Mouse (Mus musculus): ENCODE data around the gene Calm4. TPM values are rescaled to one million over a fixed set of nuclear protein-coding genes. Genes with fewer than 3 reads are reported as not detected.

Calm4 gene
- polyA plus RNA-seq, 1 experiment = 1.5 TPM

DNA sequence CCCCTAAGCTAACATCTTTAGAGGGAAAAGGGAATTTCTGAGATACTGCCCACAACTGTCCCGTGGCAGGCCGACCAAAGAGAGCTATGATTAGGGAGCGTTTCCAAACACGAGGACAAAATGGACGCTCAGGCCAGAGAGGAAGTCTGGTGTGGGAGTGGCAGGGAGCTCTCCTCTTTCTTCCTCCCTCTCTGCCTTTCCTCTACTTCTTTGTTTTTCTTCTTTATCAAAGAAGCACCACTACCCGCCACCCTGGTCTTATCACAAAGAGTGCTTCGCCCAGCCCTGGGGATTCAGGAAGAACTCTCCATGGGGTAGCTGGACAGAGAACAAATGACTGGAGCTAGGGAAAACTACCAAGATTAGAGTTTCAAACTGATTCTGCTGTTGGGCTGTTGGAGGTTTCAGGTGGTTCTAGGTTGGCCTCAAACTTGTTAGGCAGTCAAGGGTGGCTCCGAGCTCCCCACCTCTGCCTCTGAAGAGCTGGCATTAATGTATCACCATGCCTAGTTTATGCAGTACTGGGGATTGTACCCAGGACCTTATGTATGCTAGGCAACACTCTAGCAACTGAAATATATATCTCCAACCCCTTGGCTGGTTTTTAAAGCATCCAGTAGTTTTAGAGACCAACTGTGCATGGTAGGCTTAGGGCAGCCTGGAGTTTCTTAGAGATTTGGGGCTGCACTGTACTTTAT lies 28.9 kb downstream of the Calm4 start:
- no peak for TF ChIP-seq CTCF (IDR thresholded peaks at IDR 0.05; ENCODE audit: borderline replicate concordance, control insufficient read depth, extremely low read depth, insufficient read depth, low read length, poor library complexity)
- TF ChIP-seq POLR2A (IDR thresholded peaks at IDR 0.05; ENCODE audit: control insufficient read depth, extremely low read depth, insufficient read depth, low read length, poor library complexity) = no peak
- Histone ChIP-seq H3K36me3 (ENCODE audit: control insufficient read depth, insufficient read depth, low read length) (no peaks in the 10 kb centered on the region), H3K27ac (ENCODE audit: control insufficient read depth, insufficient read depth, low read length) (no peak overlapping the region), H3K27me3 (ENCODE audit: control insufficient read depth, insufficient read depth, low read length) (no peaks in the 10 kb centered on the region), H3K4me1 (replicated peaks; ENCODE audit: control insufficient read depth, insufficient read depth, low read length) (no peaks in the 10 kb centered on the region), H3K4me3 (ENCODE audit: control insufficient read depth, insufficient read depth, low read length) (no peak overlapping the region)
- DNase-seq = no peak
- WGBS = 85% methylated on average over 8 of the region's 8 CpGs

DNA sequence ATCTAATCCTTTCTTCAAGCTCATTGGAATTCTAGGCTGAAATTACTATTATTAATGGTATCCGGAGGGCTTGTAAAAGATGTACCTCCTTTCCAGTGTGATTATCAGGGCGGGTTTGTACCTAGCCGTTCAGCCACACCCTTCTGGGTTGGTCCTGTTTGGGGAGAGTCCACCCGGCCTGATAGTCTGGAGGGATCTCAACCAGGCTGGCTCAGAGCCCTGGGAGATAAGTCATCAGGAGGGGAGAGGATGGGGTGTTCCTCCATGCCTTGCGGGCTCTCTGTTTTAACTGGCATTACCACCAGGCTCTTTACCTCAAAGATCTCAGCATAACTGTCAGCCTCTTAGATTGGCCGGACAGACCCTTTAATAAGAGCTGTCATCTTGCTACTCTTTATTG lies 29.6 kb downstream of the Calm4 start:
- no peaks in the 10 kb centered on the region for H3K27me3 ChIP-seq (ENCODE audit: control insufficient read depth, insufficient read depth, low read length)
- no peaks in the 10 kb centered on the region for H3K36me3 ChIP-seq (ENCODE audit: control insufficient read depth, insufficient read depth, low read length)
- H3K4me1 ChIP-seq (replicated peaks; ENCODE audit: control insufficient read depth, insufficient read depth, low read length) = no peaks in the 10 kb centered on the region
- TF ChIP-seq CTCF (IDR thresholded peaks at IDR 0.05; ENCODE audit: borderline replicate concordance, control insufficient read depth, extremely low read depth, insufficient read depth, low read length, poor library complexity) = no peak
- TF ChIP-seq POLR2A (IDR thresholded peaks at IDR 0.05; ENCODE audit: control insufficient read depth, extremely low read depth, insufficient read depth, low read length, poor library complexity) = no peak
- no peak overlapping the region for H3K4me3 ChIP-seq (ENCODE audit: control insufficient read depth, insufficient read depth, low read length)
- no peak overlapping the region for H3K27ac ChIP-seq (ENCODE audit: control insufficient read depth, insufficient read depth, low read length)
- 96% methylated on average over 6 of the region's 6 CpGs for WGBS
- DNase-seq = no peak

DNA sequence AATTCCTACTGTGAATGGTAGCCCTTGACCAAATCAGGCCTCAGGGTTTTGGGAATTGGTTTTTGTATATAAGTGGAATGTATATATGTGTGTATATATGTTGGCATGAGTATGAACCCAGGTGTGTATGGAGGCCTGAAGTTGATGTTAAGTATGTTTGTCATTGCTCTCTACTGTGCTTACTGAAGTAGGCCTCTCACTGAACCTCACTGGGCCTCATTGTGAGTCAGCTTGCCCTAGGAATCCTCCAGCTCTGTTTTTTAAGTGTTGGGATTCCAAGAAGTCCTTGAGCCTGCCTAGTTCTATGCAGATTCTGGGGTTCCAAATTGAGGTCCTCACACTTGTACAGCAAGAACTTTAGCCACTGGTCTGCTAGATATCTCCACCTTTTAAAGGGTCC lies 32.3 kb downstream of the Calm4 start:
- Histone ChIP-seq H3K27me3 (ENCODE audit: control insufficient read depth, insufficient read depth, low read length) (no peaks in the 10 kb centered on the region), H3K27ac (ENCODE audit: control insufficient read depth, insufficient read depth, low read length) (no peak overlapping the region), H3K36me3 (ENCODE audit: control insufficient read depth, insufficient read depth, low read length) (no peaks in the 10 kb centered on the region), H3K4me3 (ENCODE audit: control insufficient read depth, insufficient read depth, low read length) (no peak overlapping the region), H3K4me1 (replicated peaks; ENCODE audit: control insufficient read depth, insufficient read depth, low read length) (no peaks in the 10 kb centered on the region)
- no peak for DNase-seq
- TF ChIP-seq CTCF (IDR thresholded peaks at IDR 0.05; ENCODE audit: borderline replicate concordance, control insufficient read depth, extremely low read depth, insufficient read depth, low read length, poor library complexity) (no peak), POLR2A (IDR thresholded peaks at IDR 0.05; ENCODE audit: control insufficient read depth, extremely low read depth, insufficient read depth, low read length, poor library complexity) (no peak)

DNA sequence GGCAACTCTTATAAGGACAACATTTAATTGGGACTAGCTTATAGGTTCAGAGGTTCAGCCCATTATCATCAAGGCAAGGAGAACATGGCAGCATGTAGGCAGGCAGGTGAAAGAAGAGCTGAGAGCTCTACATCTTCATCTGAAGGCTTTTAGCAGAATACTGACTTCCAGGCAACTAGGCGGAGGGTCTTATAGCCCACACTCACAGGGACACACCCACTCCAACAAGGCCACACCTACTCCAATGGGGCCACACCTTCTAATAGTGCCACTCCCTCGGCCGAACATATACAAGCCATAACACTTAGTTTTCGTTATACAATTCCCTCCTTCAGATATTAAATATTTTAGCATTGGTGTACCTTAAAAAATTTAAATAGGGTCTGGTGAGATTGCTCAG lies 35.3 kb downstream of the Calm4 start:
- 96% methylated on average over 4 of the region's 4 CpGs for WGBS
- DNase-seq = no peak
- TF ChIP-seq CTCF (IDR thresholded peaks at IDR 0.05; ENCODE audit: borderline replicate concordance, control insufficient read depth, extremely low read depth, insufficient read depth, low read length, poor library complexity) = no peak
- TF ChIP-seq POLR2A (IDR thresholded peaks at IDR 0.05; ENCODE audit: control insufficient read depth, extremely low read depth, insufficient read depth, low read length, poor library complexity) = no peak

DNA sequence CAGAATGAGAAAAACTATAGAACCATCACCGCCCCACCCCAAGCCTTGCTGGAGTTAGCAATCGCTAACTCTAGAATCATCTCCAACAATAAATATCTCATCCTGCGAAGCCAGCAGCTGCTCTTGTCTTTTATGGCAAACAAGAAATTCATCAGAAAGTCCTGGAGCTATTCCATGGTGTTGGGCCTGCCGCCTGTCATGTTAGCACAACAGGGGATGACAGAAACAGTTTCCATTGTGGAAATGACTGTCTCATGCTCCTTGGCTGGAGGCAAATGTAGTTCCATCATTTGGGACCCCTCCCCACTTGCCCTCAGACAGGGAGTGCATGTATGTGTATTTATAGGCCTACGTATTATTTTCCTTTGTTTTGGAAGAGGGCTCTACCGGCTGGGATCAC lies 38.9 kb downstream of the Calm4 start:
- 98% methylated on average over 6 of the region's 6 CpGs for WGBS
- no peaks in the 10 kb centered on the region for H3K4me1 ChIP-seq (replicated peaks; ENCODE audit: control insufficient read depth, insufficient read depth, low read length)
- H3K27ac ChIP-seq (ENCODE audit: control insufficient read depth, insufficient read depth, low read length) = no peak overlapping the region
- DNase-seq = no peak
- no peaks in the 10 kb centered on the region for H3K27me3 ChIP-seq (ENCODE audit: control insufficient read depth, insufficient read depth, low read length)
- no peak overlapping the region for H3K4me3 ChIP-seq (ENCODE audit: control insufficient read depth, insufficient read depth, low read length)
- TF ChIP-seq CTCF (IDR thresholded peaks at IDR 0.05; ENCODE audit: borderline replicate concordance, control insufficient read depth, extremely low read depth, insufficient read depth, low read length, poor library complexity) (no peak), POLR2A (IDR thresholded peaks at IDR 0.05; ENCODE audit: control insufficient read depth, extremely low read depth, insufficient read depth, low read length, poor library complexity) (no peak)
- H3K36me3 ChIP-seq (ENCODE audit: control insufficient read depth, insufficient read depth, low read length) = no peaks in the 10 kb centered on the region

More for the DNA sequence above, 35.3 kb downstream of the Calm4 start:
- Histone ChIP-seq H3K36me3 (ENCODE audit: control insufficient read depth, insufficient read depth, low read length) (no peaks in the 10 kb centered on the region), H3K27me3 (ENCODE audit: control insufficient read depth, insufficient read depth, low read length) (no peaks in the 10 kb centered on the region), H3K4me1 (replicated peaks; ENCODE audit: control insufficient read depth, insufficient read depth, low read length) (no peaks in the 10 kb centered on the region), H3K4me3 (ENCODE audit: control insufficient read depth, insufficient read depth, low read length) (no peak overlapping the region), H3K27ac (ENCODE audit: control insufficient read depth, insufficient read depth, low read length) (no peak overlapping the region)

DNA sequence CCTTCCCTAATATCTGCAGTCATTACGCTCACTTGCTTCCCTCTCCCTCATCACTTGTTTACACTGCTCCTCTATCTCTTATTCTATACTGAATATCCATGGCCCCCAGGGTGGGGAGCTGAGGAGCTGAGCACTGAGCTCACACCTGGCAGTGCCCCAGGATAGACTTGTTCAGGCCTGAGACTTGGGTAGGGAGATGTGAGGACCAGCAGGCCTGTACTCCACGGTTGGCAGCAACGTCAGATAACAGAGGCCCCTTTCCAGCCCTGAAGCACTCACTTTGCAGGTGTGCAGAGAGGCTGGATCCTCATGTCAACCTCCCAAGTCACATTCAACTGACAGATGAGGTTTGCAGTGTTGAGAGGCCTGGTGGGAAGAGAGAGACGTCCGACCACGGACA lies 39.6 kb downstream of the Calm4 start:
- Histone ChIP-seq H3K4me3 (ENCODE audit: control insufficient read depth, insufficient read depth, low read length) (no peak overlapping the region), H3K4me1 (replicated peaks; ENCODE audit: control insufficient read depth, insufficient read depth, low read length) (no peaks in the 10 kb centered on the region), H3K36me3 (ENCODE audit: control insufficient read depth, insufficient read depth, low read length) (no peaks in the 10 kb centered on the region), H3K27me3 (ENCODE audit: control insufficient read depth, insufficient read depth, low read length) (no peaks in the 10 kb centered on the region), H3K27ac (ENCODE audit: control insufficient read depth, insufficient read depth, low read length) (no peak overlapping the region)
- WGBS = 90% methylated on average over 6 of the region's 6 CpGs
- TF ChIP-seq CTCF (IDR thresholded peaks at IDR 0.05; ENCODE audit: borderline replicate concordance, control insufficient read depth, extremely low read depth, insufficient read depth, low read length, poor library complexity) (no peak), POLR2A (IDR thresholded peaks at IDR 0.05; ENCODE audit: control insufficient read depth, extremely low read depth, insufficient read depth, low read length, poor library complexity) (no peak)
- no peak for DNase-seq
